24 mouse cellular contexts compared by ENCODE assay signal in genomic region chr16:19203681-19204080, GRCm38 (mm10).
DNase-seq lines count a peak whose midpoint lies in the region; ATAC-seq and TF ChIP-seq lines count a peak whose summit lies in the region.
"Had no signal": no experiment of that assay in that cellular context is flagged by ENCODE, and none has a peak within 500 bp of the region (broad histone marks: within the 10 kb centered on the region; RNA-seq: fewer than 3 reads in every experiment).

No protein-coding gene starts in this region.

- no peaks in the 10 kb centered on the region for H3K27me3 ChIP-seq in midbrain, postnatal 0 days (ENCODE audit: insufficient read depth, low read length)
- no peaks in the 10 kb centered on the region for H3K27me3 ChIP-seq in midbrain, embryonic 13.5 days
- H3K27me3 ChIP-seq: embryonic facial prominence, embryonic 15.5 days; kidney, embryonic 15.5 days; megakaryocyte, embryonic 14.5 days; stomach, embryonic 15.5 days had no signal

- H3K4me1 ChIP-seq in midbrain, postnatal 0 days (ENCODE audit: insufficient read depth, low read length), result no peaks in the 10 kb centered on the region
- H3K4me1 ChIP-seq in midbrain, embryonic 13.5 days (replicated peaks), result no peaks in the 10 kb centered on the region
- H3K4me1 ChIP-seq: embryonic facial prominence, embryonic 15.5 days; kidney, embryonic 15.5 days; limb, embryonic 10.5 days; megakaryocyte, embryonic 14.5 days; stomach, embryonic 15.5 days had no signal

- H3K9ac ChIP-seq in midbrain, postnatal 0 days (replicated peaks; ENCODE audit: low read length, poor library complexity, severe bottlenecking), result no peak overlapping the region
- H3K9ac ChIP-seq in midbrain, embryonic 13.5 days (replicated peaks), result no peak overlapping the region
- H3K9ac ChIP-seq: embryonic facial prominence, embryonic 15.5 days; forebrain, postnatal 0 days; kidney, embryonic 15.5 days; stomach, embryonic 15.5 days had no signal

- no peak for ATAC-seq in midbrain, postnatal 0 days (ENCODE audit: low FRiP score)
- ATAC-seq in midbrain, embryonic 13.5 days, result no peak
- ATAC-seq: activated CD4-positive, CD25-positive, alpha-beta regulatory T cell, adult 4 months; forebrain, postnatal 0 days; intestine, postnatal 0 days had no signal

- no peak overlapping the region for H3K27ac ChIP-seq in midbrain, postnatal 0 days (ENCODE audit: low read depth, low read length)
- H3K27ac ChIP-seq in midbrain, embryonic 13.5 days, result no peak overlapping the region
- H3K27ac ChIP-seq: embryonic facial prominence, embryonic 15.5 days; kidney, embryonic 15.5 days; left cerebral cortex, adult 2 months; limb, embryonic 10.5 days; stomach, embryonic 15.5 days had no signal

- TF ChIP-seq POLR2A in brain, embryonic 14.5 days (IDR thresholded peaks at IDR 0.05; ENCODE audit: borderline replicate concordance, extremely low read depth, insufficient read depth, insufficient read length, poor library complexity, severe bottlenecking), result no peak

- no peak overlapping the region for H3K4me3 ChIP-seq in midbrain, postnatal 0 days (ENCODE audit: low read depth, low read length)
- H3K4me3 ChIP-seq in midbrain, embryonic 13.5 days (replicated peaks), result no peak overlapping the region
- H3K4me3 ChIP-seq: embryonic facial prominence, embryonic 15.5 days; kidney, embryonic 15.5 days; left cerebral cortex, adult 2 months; limb, embryonic 10.5 days; megakaryocyte, embryonic 14.5 days; stomach, embryonic 15.5 days had no signal

- intact Hi-C loops in heart, postnatal 25 days (cut with DNase I), result no loop called here

- DNase-seq in heart, adult 11 months, result peak; percentile 86
- no peak for DNase-seq in heart, postnatal 25 days (ENCODE audit: low spot score)
- DNase-seq in midbrain, postnatal 0 days (ENCODE audit: low spot score), result peak; percentile 25
- peak; percentile 1 for DNase-seq in brain, embryonic 14.5 days (ENCODE audit: low read depth)
- DNase-seq in skeletal muscle tissue, adult 2 months (ENCODE audit: low read depth, low spot score), result peak; percentile 6
- DNase-seq in right cerebral cortex, postnatal 4 days, result no peak
- no peak for DNase-seq in thymus, postnatal 14 days
- DNase-seq: cerebellum, adult 8-10 months; forebrain, postnatal 0 days; lung, adult 2 months; lung, postnatal 14 days; midbrain, embryonic 14.5 days; thymus, adult 2 months had no signal

- 81% methylated on average over 7 of the region's 7 CpGs for WGBS in midbrain, postnatal 0 days
- 84% methylated on average over 7 of the region's 7 CpGs for WGBS in midbrain, embryonic 13.5 days

- no peak overlapping the region for H3K4me2 ChIP-seq in midbrain, postnatal 0 days (ENCODE audit: low read depth, low read length, poor library complexity, severe bottlenecking)
- no peak overlapping the region for H3K4me2 ChIP-seq in midbrain, embryonic 13.5 days (replicated peaks)
- H3K4me2 ChIP-seq: embryonic facial prominence, embryonic 15.5 days; heart, embryonic 11.5 days; kidney, embryonic 15.5 days; liver, embryonic 11.5 days; stomach, embryonic 15.5 days had no signal

- H3K9me3 ChIP-seq in midbrain, postnatal 0 days (ENCODE audit: low read length), result no peaks in the 10 kb centered on the region
- H3K9me3 ChIP-seq in midbrain, embryonic 13.5 days, result no peaks in the 10 kb centered on the region
- H3K9me3 ChIP-seq: embryonic facial prominence, embryonic 15.5 days; kidney, embryonic 15.5 days; limb, embryonic 10.5 days; stomach, embryonic 15.5 days had no signal

- no peak for TF ChIP-seq CTCF in midbrain, postnatal 0 days (IDR thresholded peaks at IDR 0.05)
- no peak for TF ChIP-seq CTCF in brain, embryonic 14.5 days (IDR thresholded peaks at IDR 0.05; ENCODE audit: borderline replicate concordance, extremely low read depth, insufficient read depth, insufficient read length)

- H3K36me3 ChIP-seq in midbrain, postnatal 0 days (ENCODE audit: insufficient read depth, low read length), result no peaks in the 10 kb centered on the region
- no peaks in the 10 kb centered on the region for H3K36me3 ChIP-seq in midbrain, embryonic 13.5 days
- H3K36me3 ChIP-seq: embryonic facial prominence, embryonic 15.5 days; kidney, embryonic 15.5 days; limb, embryonic 10.5 days; stomach, embryonic 15.5 days had no signal

Comparison
In these comparisons a context has a peak if more than half of its experiments do, and no peak if none do; other contexts are left out.
1. DNase-seq: peak in heart, adult 11 months (single experiment), midbrain, postnatal 0 days (single experiment), brain, embryonic 14.5 days (single experiment) and skeletal muscle tissue, adult 2 months (single experiment); none in heart, postnatal 25 days (single experiment), right cerebral cortex, postnatal 4 days (single experiment) and thymus, postnatal 14 days (single experiment).